Mouse (Mus musculus) stomach, embryonic 14.5 days (tissue): ENCODE results near the gene Tchp. TPM values are rescaled to one million over a fixed set of nuclear protein-coding genes. Genes with fewer than 3 reads are reported as not detected.

Experiments
- ATAC-seq: fragments of 200-750 bp; cut with Nextera tagmentation; 2 replicates; pipeline ENCODE4 v1.8.0; 2017; ENCODE audit warnings: low read depth, moderate TSS enrichment; ENCODE audit not compliant: insufficient number of reproducible peaks, insufficient read depth, low FRiP score
- H3K27ac ChIP-seq: fragments of 300-500 bp; sonication (generic); 2 replicates; pipeline ENCODE4 v1.5.1; 2014; ENCODE audit warnings: mild to moderate bottlenecking, low read length, moderate library complexity, mixed read lengths
- H3K27me3 ChIP-seq: fragments of 300-500 bp; sonication (generic); 2 replicates; pipeline ENCODE4 v1.6.1; 2014; ENCODE audit warnings: low read length, control low read depth, mixed read lengths; ENCODE audit not compliant: control insufficient read depth, insufficient read depth
- H3K36me3 ChIP-seq: fragments of 300-500 bp; sonication (generic); 2 replicates; pipeline ENCODE4 v1.6.1; 2014; ENCODE audit warnings: mild to moderate bottlenecking, control low read depth, low read length, moderate library complexity, mixed read lengths; ENCODE audit not compliant: control insufficient read depth, insufficient read depth
- H3K4me1 ChIP-seq: fragments of 300-500 bp; sonication (generic); 2 replicates; pipeline ENCODE4 v1.6.1; 2014; ENCODE audit warnings: low read length, control low read depth, mixed read lengths; ENCODE audit not compliant: control insufficient read depth, insufficient read depth
- H3K4me2 ChIP-seq: fragments of 300-500 bp; sonication (generic); replicated peaks from 2 replicates; pipeline ENCODE4 v1.6.1; 2014; ENCODE audit warnings: low read depth, low read length, control low read depth
- H3K4me3 ChIP-seq: fragments of 300-500 bp; sonication (generic); 2 replicates; pipeline ENCODE4 v1.5.1; 2014; ENCODE audit warnings: low read depth, low read length, control low read depth
- H3K9ac ChIP-seq: fragments of 300-500 bp; sonication (generic); replicated peaks from 2 replicates; pipeline ENCODE4 v1.6.1; 2014; ENCODE audit warnings: low read depth, mild to moderate bottlenecking, control low read depth, low read length, moderate library complexity, mixed read lengths
- H3K9me3 ChIP-seq: fragments of 300-500 bp; sonication (generic); 2 replicates; pipeline ENCODE4 v1.6.1; 2016; ENCODE audit warnings: low read depth, low read length, control low read depth; ENCODE audit not compliant: control insufficient read depth
- WGBS: fragments of 180-500 bp; shearing (Covaris S2); extraction: QIAGEN DNeasy Blood & Tissue Kit; methylation state at CpG from one replicate; pipeline ENCODE4 v1.1.7; 2014; 5-methylcytosine and 5-hydroxymethylcytosine counted together
- polyA plus RNA-seq: library from polyadenylated mRNA; unstranded; fragments of >200 nt; fragmentation: Nextera tagmentation; extraction: Ambion mirVana; gene quantifications from 2 replicates; pipeline ENCODE4 v1.2.1, GENCODE M21; 2014

Tchp gene
- polyA plus RNA-seq, 1 experiment from 2014 or later: 14.1 TPM

- no peak for ATAC-seq
- no peaks in the 10 kb centered on the region for H3K9me3 ChIP-seq
- H3K36me3 ChIP-seq: no peaks in the 10 kb centered on the region
- no peak overlapping the region for H3K9ac ChIP-seq
- no peak overlapping the region for H3K4me2 ChIP-seq
- 84% methylated on average over 13 of the region's 13 CpGs for WGBS
- H3K4me3 ChIP-seq: no peak overlapping the region
- no peak overlapping the region for H3K27ac ChIP-seq
- no peaks in the 10 kb centered on the region for H3K27me3 ChIP-seq
- H3K4me1 ChIP-seq: peaks cover 14% of the 10 kb centered on the region; the same call in 1 of the 2 replicates
Observed at GRCm38 (mm10) chr5:114688703-114689102, 18.9 kb upstream of the Tchp start.

- H3K9me3 ChIP-seq: no peaks in the 10 kb centered on the region
- H3K27ac ChIP-seq: no peak overlapping the region
- peak overlapping the region; percentile 61; the same call in 1 of the 2 replicates for H3K9ac ChIP-seq
- peak overlapping the region; percentile 95 for H3K4me2 ChIP-seq
- H3K27me3 ChIP-seq: no peaks in the 10 kb centered on the region
- H3K4me1 ChIP-seq: peaks cover 14% of the 10 kb centered on the region; the same call in 1 of the 2 replicates
- ATAC-seq: no peak
- peak overlapping the region; percentile 68 for H3K4me3 ChIP-seq
- no peaks in the 10 kb centered on the region for H3K36me3 ChIP-seq
- 16% methylated on average over 16 of the region's 16 CpGs for WGBS
Observed at GRCm38 (mm10) chr5:114689700-114690366, 17.7 kb upstream of the Tchp start.

DNA sequence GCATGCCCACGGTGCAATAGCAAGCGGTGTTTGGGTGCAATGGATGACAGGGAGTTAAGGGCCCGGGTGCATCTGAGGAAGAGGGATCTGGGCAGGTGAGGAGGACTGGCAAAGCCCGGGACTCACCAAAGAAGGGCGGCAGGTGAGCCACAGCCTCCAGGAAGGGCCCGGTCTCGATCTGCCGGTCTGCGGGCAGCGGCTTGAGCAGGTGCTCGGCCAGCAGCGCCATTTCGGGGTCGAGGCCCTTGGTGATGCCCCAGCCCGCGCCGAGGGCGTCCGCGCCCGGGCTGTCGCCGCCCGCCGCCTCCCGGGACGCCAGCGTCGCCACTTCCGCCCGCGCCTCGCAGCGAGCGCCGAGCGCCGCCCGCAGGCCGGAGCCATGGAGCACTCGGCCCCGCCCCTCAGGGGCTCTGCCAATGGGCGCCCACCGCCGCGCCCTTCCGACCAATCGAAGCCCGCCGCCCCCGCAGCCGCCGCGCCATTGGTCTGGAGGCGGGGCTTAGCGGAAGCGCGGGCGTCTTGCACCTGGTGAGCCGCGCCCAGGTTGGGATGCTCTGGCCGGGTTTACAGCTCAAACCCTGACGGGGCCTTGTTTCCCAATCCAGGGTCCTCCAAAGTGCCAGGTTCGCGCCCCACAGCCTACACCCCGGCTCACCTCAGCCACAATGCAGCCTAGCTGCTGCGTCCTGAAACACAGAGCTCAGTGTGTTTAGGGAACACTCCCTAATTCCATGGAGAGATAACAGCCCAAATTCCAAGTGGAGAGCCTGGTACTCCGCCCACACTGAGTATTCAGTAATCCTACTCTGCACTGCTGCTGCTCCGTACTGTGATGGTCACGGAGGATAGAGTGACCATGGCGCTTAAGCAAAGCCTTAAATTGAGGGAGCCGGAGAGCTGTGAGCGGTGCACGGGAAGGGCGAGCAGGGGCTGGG, 16.7 kb upstream of the Tchp start, which contains the start of gene Gltp:
TSS of gene Gltp (minus strand) at position 352 of the 935 bp plus-strand sequence.
- Histone ChIP-seq H3K9me3 (no peaks in the 10 kb centered on the region), H3K27ac (no peak within 1 kb of the TSS), H3K4me3 (peak within 1 kb of the TSS; percentile 68), H3K4me2 (peak within 1 kb of the TSS; percentile 95), H3K27me3 (no peaks in the 10 kb centered on the region), H3K4me1 (peaks cover 14% of the 10 kb centered on the region; the same call in 1 of the 2 replicates), H3K9ac (peak within 1 kb of the TSS; percentile 61), H3K36me3 (no peaks in the 10 kb centered on the region)
- WGBS: 5% methylated on average over 58 of the region's 75 CpGs
- peak; percentile 96 for ATAC-seq

- no peak overlapping the region for H3K27ac ChIP-seq
- H3K4me3 ChIP-seq: no peak overlapping the region
- 69% methylated on average over 5 of the region's 5 CpGs for WGBS
- no peak overlapping the region for H3K9ac ChIP-seq
- no peaks in the 10 kb centered on the region for H3K27me3 ChIP-seq
- ATAC-seq: no peak
- H3K4me2 ChIP-seq: no peak overlapping the region
- H3K36me3 ChIP-seq: no peaks in the 10 kb centered on the region
- H3K4me1 ChIP-seq: peaks cover 3% of the 10 kb centered on the region; the same call in 1 of the 2 replicates
- no peaks in the 10 kb centered on the region for H3K9me3 ChIP-seq
Observed at GRCm38 (mm10) chr5:114695775-114696174, 11.8 kb upstream of the Tchp start.

- H3K27me3 ChIP-seq: no peaks in the 10 kb centered on the region
- 84% methylated on average over 17 of the region's 17 CpGs for WGBS
- H3K36me3 ChIP-seq: no peaks in the 10 kb centered on the region
- no peak overlapping the region for H3K4me2 ChIP-seq
- H3K9me3 ChIP-seq: no peaks in the 10 kb centered on the region
- no peak overlapping the region for H3K27ac ChIP-seq
- H3K9ac ChIP-seq: no peak overlapping the region
- H3K4me3 ChIP-seq: no peak overlapping the region
- no peak for ATAC-seq
- no peaks in the 10 kb centered on the region for H3K4me1 ChIP-seq
Observed at GRCm38 (mm10) chr5:114696939-114697338, 10.6 kb upstream of the Tchp start.

DNA sequence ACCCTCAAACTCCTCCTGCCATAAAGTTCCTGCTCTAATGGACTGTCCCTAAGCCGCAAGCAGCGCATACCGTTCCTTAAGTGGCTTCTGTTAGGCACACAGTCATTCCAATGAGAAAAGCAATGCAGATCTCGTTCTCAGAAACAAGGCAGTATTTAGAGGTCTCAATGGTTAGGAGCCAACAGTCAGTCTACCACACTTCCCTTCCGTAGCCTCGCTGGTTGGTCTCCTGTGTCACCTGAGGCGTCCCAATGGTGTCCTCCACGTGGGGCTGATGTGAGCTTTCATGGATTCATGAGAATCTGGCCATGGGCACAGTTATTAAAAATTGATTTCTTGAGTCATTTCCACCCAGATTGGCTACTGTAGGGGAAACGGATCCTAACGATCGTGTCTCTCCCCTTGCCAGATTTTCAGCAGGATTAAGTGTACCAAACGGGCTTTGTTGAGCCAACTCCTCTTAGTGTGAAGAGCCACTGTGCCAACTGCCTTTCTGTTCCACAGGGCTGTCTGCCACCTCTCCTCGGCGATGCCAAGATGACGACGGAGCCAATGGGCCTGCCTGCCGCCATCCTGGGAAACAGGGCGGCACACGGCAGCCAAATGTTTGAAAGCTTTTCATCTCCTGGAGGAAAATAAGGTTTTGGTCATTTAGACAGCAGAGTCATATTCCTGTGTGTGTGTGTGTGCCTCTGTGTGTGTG, 9.4 kb upstream of the Tchp start:
- 87% methylated on average over 19 of the region's 19 CpGs for WGBS
- ATAC-seq: no peak
- Histone ChIP-seq H3K27ac (no peak overlapping the region), H3K36me3 (no peaks in the 10 kb centered on the region), H3K27me3 (no peaks in the 10 kb centered on the region), H3K4me2 (no peak overlapping the region), H3K9me3 (no peaks in the 10 kb centered on the region), H3K4me3 (no peak overlapping the region), H3K9ac (no peak overlapping the region), H3K4me1 (no peaks in the 10 kb centered on the region)

DNA sequence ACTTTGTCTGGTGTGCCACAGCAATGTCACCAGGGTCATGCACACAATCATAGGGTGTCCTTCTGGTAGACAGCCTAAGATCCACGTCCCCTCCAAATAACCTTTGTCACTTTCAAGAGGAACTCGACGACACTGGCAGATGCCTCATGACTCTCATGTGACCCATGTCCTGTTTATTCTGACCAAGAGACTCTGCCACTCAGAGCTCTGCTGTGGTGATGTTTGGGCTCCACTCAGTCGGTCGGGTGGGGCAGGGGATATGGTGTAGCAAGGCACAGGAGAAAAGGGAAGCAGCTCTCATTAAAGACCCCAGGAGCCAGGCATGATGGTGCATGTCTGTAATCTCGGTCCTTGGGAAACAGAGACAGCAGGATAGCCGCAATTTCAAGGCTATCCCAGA, 8.5 kb upstream of the Tchp start:
- Histone ChIP-seq H3K27me3 (no peaks in the 10 kb centered on the region), H3K4me1 (no peaks in the 10 kb centered on the region), H3K9ac (no peak overlapping the region), H3K36me3 (no peaks in the 10 kb centered on the region), H3K27ac (no peak overlapping the region), H3K9me3 (no peaks in the 10 kb centered on the region), H3K4me3 (no peak overlapping the region), H3K4me2 (no peak overlapping the region)
- no peak for ATAC-seq
- WGBS: 46% methylated on average over 7 of the region's 7 CpGs
